Mouse (Mus musculus) olfactory bulb, adult 2 months (tissue): Measurements from ENCODE around the gene Dock2. TPM values are rescaled to one million over a fixed set of nuclear protein-coding genes. Genes with fewer than 3 reads are reported as not detected.
A peak's percentile ranks its signal among the peaks of the same experiment; 100 is the strongest.

ENCODE experiments used
- H3K27ac ChIP-seq: fragments of 200-500 bp; 2 replicates; pipeline ENCODE4 v1.5.1; 2012; ENCODE audit warnings: low read depth, low read length; ENCODE audit not compliant: insufficient read depth
- H3K4me1 ChIP-seq: fragments of 200-500 bp; 2 replicates; pipeline ENCODE4 v1.6.1; 2012; ENCODE audit warnings: low read length; ENCODE audit not compliant: control insufficient read depth, insufficient read depth
- H3K4me3 ChIP-seq: fragments of 200-500 bp; 2 replicates; pipeline ENCODE4 v1.5.1; 2012; ENCODE audit warnings: mild to moderate bottlenecking, low read depth, low read length, moderate library complexity; ENCODE audit not compliant: insufficient read depth
- CTCF ChIP-seq: fragments of 200-500 bp; IDR thresholded peaks from 2 replicates; pipeline ENCODE4 v1.5.1; 2012; ENCODE audit warnings: low read depth, mild to moderate bottlenecking, low read length, moderate library complexity; ENCODE audit not compliant: insufficient read depth
- POLR2A ChIP-seq: fragments of 200-500 bp; IDR thresholded peaks from 2 replicates; pipeline ENCODE4 v1.6.1; 2012; ENCODE audit warnings: mild to moderate bottlenecking, low read depth, low read length, moderate library complexity; ENCODE audit not compliant: insufficient read depth
- WGBS: fragments of 180-500 bp; shearing (Covaris S2); methylation state at CpG from one replicate; pipeline ENCODE4 v1.1.7; 2018; 5-methylcytosine and 5-hydroxymethylcytosine counted together
- polyA plus RNA-seq: library from polyadenylated mRNA; stranded (reverse); fragments of >200 nt; gene quantifications from 2 replicates; pipeline ENCODE4 v1.2.4, GENCODE M21; 2012; ENCODE audit warnings: low replicate concordance; ENCODE audit not compliant: missing spikeins, insufficient read depth, insufficient read length

The Dock2 gene
- polyA plus RNA-seq, 1 experiment: not detected

- TF ChIP-seq POLR2A: no peak
- no peak for TF ChIP-seq CTCF
- Histone ChIP-seq H3K27ac (no peak overlapping the region), H3K4me1 (no peaks in the 10 kb centered on the region), H3K4me3 (no peak overlapping the region)
- WGBS: 96% methylated on average over 3 of the region's 3 CpGs
Measured at GRCm38 (mm10) chr11:34739816-34740215, 43.9 kb downstream of the Dock2 start.

GRCm38 (mm10) chr11:34738945-34739344, 44.7 kb downstream of the Dock2 start:
- Histone ChIP-seq H3K4me1 (no peaks in the 10 kb centered on the region), H3K4me3 (no peak overlapping the region), H3K27ac (no peak overlapping the region)
- 53% methylated on average over 1 of the region's 1 CpGs for WGBS
- TF ChIP-seq CTCF (no peak), POLR2A (no peak)

- 78% methylated on average over 4 of the region's 4 CpGs for WGBS
- Histone ChIP-seq H3K4me1 (no peaks in the 10 kb centered on the region), H3K4me3 (no peak overlapping the region), H3K27ac (no peak overlapping the region)
- TF ChIP-seq POLR2A (no peak), CTCF (no peak)
Measured at GRCm38 (mm10) chr11:34737193-34737592, 46.5 kb downstream of the Dock2 start.

GRCm38 (mm10) chr11:34734033-34734432, 49.7 kb downstream of the Dock2 start:
- Histone ChIP-seq H3K27ac (no peak overlapping the region), H3K4me3 (no peak overlapping the region), H3K4me1 (no peaks in the 10 kb centered on the region)
- TF ChIP-seq CTCF (no peak), POLR2A (no peak)
- WGBS: 49% methylated on average over 3 of the region's 3 CpGs

- Histone ChIP-seq H3K4me3 (no peak overlapping the region), H3K4me1 (no peaks in the 10 kb centered on the region), H3K27ac (no peak overlapping the region)
- WGBS: 91% methylated on average over 3 of the region's 3 CpGs
- TF ChIP-seq CTCF (no peak), POLR2A (no peak)
Measured at GRCm38 (mm10) chr11:34727467-34727866, 56.2 kb downstream of the Dock2 start.

- no peaks in the 10 kb centered on the region for H3K4me1 ChIP-seq
- no peak for TF ChIP-seq CTCF
- TF ChIP-seq POLR2A: no peak
- H3K27ac ChIP-seq: no peak overlapping the region
- WGBS: 77% methylated on average over 9 of the region's 9 CpGs
- H3K4me3 ChIP-seq: no peak overlapping the region
Measured at GRCm38 (mm10) chr11:34726699-34727347, 56.9 kb downstream of the Dock2 start.

GRCm38 (mm10) chr11:34713360-34713759, 70.3 kb downstream of the Dock2 start:
- no peak overlapping the region for H3K27ac ChIP-seq
- TF ChIP-seq CTCF (no peak), POLR2A (no peak)
- no peak overlapping the region for H3K4me3 ChIP-seq
- peaks cover 6% of the 10 kb centered on the region for H3K4me1 ChIP-seq
- WGBS: 92% methylated on average over 5 of the region's 5 CpGs

GRCm38 (mm10) chr11:34708278-34708677, 75.4 kb downstream of the Dock2 start:
- H3K4me3 ChIP-seq: no peak overlapping the region
- 0 out of 2 replicates have a peak overlapping the region, but pooled peaks have one; percentile 48 for H3K27ac ChIP-seq
- 47% methylated on average over 11 of the region's 11 CpGs for WGBS
- TF ChIP-seq CTCF: no peak
- no peak for TF ChIP-seq POLR2A
- H3K4me1 ChIP-seq: peaks cover 10% of the 10 kb centered on the region

GRCm38 (mm10) chr11:34707360-34707759, 76.3 kb downstream of the Dock2 start:
- H3K4me1 ChIP-seq: peaks cover 10% of the 10 kb centered on the region
- TF ChIP-seq POLR2A: no peak
- TF ChIP-seq CTCF: no peak
- H3K4me3 ChIP-seq: no peak overlapping the region
- no peak overlapping the region for H3K27ac ChIP-seq
- 93% methylated on average over 5 of the region's 5 CpGs for WGBS

- TF ChIP-seq POLR2A (no peak), CTCF (no peak)
- H3K4me1 ChIP-seq: peaks cover 8% of the 10 kb centered on the region
- WGBS: 75% methylated on average over 4 of the region's 4 CpGs
- no peak overlapping the region for H3K4me3 ChIP-seq
- H3K27ac ChIP-seq: no peak overlapping the region
Measured at GRCm38 (mm10) chr11:34705108-34705446, 78.6 kb downstream of the Dock2 start.
